Mouse (Mus musculus): ENCODE measurements around the gene Iqschfp.

DNA sequence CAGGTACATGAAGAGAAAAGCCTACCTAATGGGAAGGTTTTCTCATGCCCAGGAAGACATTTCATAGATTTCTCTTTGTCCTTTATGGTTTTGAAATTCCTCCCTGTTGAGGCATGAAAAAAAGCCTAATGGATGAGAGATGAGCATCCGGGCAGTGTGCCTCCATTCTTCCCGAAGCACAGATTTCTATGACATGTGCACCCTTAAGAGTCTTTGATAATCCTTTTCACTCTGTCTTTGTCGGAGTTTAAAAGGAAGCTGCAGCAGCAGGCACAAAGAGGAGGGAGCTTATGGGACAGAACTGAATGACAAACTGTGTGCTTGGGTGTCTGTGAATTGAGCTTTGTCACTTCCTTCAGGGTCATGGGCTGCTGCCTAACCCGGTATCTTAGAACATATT, 127.4 kb downstream of the Iqschfp start:
- TF ChIP-seq CTCF (IDR thresholded peaks at IDR 0.05; ENCODE audit: control insufficient read depth, insufficient read depth, insufficient replicate concordance, low read depth, low read length) (no peak), POLR2A (IDR thresholded peaks at IDR 0.05; ENCODE audit: control insufficient read depth, low read depth, low read length) (no peak)
